Mouse (Mus musculus) thymus, postnatal 0 days (tissue): ENCODE data around the gene Med7. TPM values are rescaled to one million over a fixed set of nuclear protein-coding genes. Genes with fewer than 3 reads are reported as not detected.

Source experiments
- DNase-seq: peaks from one replicate; pipeline ENCODE4 v3.0.0-alpha.2; 2015; ENCODE audit warnings: low spot score
- polyA plus RNA-seq: library from polyadenylated mRNA; unstranded; fragments of >200 nt; fragmentation: Nextera tagmentation; extraction: Ambion mirVana; gene quantifications from 2 replicates; pipeline ENCODE4 v1.2.1, GENCODE M21; 2015

Gene Med7
- polyA plus RNA-seq, result 66.4 and 69.4 TPM in 2 replicates

- DNase-seq, result peak; percentile 97
These were observed at the start of gene Med7 for GRCm38 (mm10) chr11:46436760-46437458. Gene Med7, plus strand, starts transcription at chr11:46436925.

GRCm38 (mm10) chr11:46387061-46387460, 49.7 kb upstream of the Med7 start:
- no peak for DNase-seq

- DNase-seq, result peak; percentile 48
These were observed 48.3 kb upstream of the Med7 start for GRCm38 (mm10) chr11:46388438-46388837.

GRCm38 (mm10) chr11:46389336-46390117, 47.2 kb upstream of the Med7 start, which contains the start of gene Itk:
Gene Itk, minus strand, starts transcription at chr11:46389515.
- DNase-seq, result peak; percentile 94

GRCm38 (mm10) chr11:46390621-46391020, 46.1 kb upstream of the Med7 start:
- no peak for DNase-seq

- no peak for DNase-seq
These were observed 43.8 kb upstream of the Med7 start for GRCm38 (mm10) chr11:46392890-46393289.

- DNase-seq, result no peak
These were observed 43.3 kb upstream of the Med7 start for GRCm38 (mm10) chr11:46393413-46393812.

- DNase-seq, result no peak
These were observed 41.6 kb upstream of the Med7 start for GRCm38 (mm10) chr11:46395088-46395487.

GRCm38 (mm10) chr11:46395698-46396097, 41.0 kb upstream of the Med7 start:
- DNase-seq, result peak; percentile 84

GRCm38 (mm10) chr11:46396167-46396859, 40.4 kb upstream of the Med7 start, which contains the start of gene Fam71b:
Gene Fam71b, plus strand, starts transcription at chr11:46396559.
- DNase-seq, result peak; percentile 53

GRCm38 (mm10) chr11:46396860-46397179, 39.9 kb upstream of the Med7 start:
- DNase-seq, result no peak

GRCm38 (mm10) chr11:46397900-46398299, 38.8 kb upstream of the Med7 start:
- DNase-seq, result no peak

GRCm38 (mm10) chr11:46398473-46398872, 38.3 kb upstream of the Med7 start:
- no peak for DNase-seq

GRCm38 (mm10) chr11:46398933-46399383, 37.8 kb upstream of the Med7 start:
- peak; percentile 70 for DNase-seq

GRCm38 (mm10) chr11:46401555-46401954, 35.2 kb upstream of the Med7 start:
- no peak for DNase-seq

GRCm38 (mm10) chr11:46404986-46405385, 31.7 kb upstream of the Med7 start:
- peak; percentile 86 for DNase-seq

GRCm38 (mm10) chr11:46406721-46407120, 30.0 kb upstream of the Med7 start:
- DNase-seq, result no peak

GRCm38 (mm10) chr11:46410018-46410563, 26.6 kb upstream of the Med7 start:
- no peak for DNase-seq

- DNase-seq, result no peak
These were observed 18.3 kb upstream of the Med7 start for GRCm38 (mm10) chr11:46418438-46418837.

- DNase-seq, result no peak
These were observed 17.9 kb upstream of the Med7 start for GRCm38 (mm10) chr11:46418860-46419259.

- peak; percentile 77 for DNase-seq
These were observed 15.4 kb upstream of the Med7 start for GRCm38 (mm10) chr11:46421086-46421888.
